ENCODE assay signal across 8 mouse cellular contexts in the genomic region with DNA sequence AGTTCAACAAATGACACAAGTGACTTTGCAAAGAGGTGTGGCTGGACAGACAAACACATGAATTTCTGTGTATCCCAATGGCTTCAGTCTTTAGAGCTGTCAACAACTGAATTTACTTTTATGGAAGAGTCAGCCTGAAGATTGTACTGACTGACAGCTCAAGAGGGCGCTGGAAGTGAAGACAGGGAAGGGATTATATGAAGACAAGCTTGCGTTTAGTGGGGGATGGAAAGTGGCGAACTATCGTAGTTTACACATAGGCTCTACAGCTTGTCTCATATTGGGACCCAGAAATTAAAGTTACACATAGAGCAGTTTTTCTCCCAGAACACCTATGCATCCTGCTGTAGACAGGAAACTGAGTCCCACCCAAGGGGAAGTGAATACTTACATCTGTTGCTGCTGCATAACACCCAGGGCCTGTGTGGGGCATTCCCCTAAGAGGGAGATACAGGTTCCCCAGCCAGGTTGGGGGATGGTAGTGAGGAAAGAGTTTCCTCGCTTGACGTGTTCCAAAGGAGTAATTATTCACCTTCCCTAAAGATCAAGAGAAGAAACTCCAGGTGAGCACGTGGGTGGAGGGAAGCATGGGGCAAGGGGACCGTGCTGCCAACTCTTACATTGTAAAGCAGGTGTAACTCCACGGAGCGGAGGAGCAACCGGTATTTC. TPM values are rescaled to one million over a fixed set of nuclear protein-coding genes. Genes with fewer than 3 reads are reported as not detected.
DNase-seq lines count a peak whose midpoint lies in the region; ATAC-seq lines count a peak whose summit lies in the region.

No protein-coding gene starts in this region.

- H3K27me3 ChIP-seq in kidney, embryonic 16.5 days (ENCODE audit: insufficient read depth, low read length) = no peaks in the 10 kb centered on the region
- no peaks in the 10 kb centered on the region for H3K27me3 ChIP-seq in hindbrain, embryonic 14.5 days (ENCODE audit: control insufficient read depth, insufficient read depth, low read length)
- H3K27me3 ChIP-seq in midbrain, embryonic 15.5 days (replicated peaks) = no peaks in the 10 kb centered on the region

- intact Hi-C loops in left cerebral cortex, postnatal 36 days (cut with DNase I) = no loop called here

- H3K27ac ChIP-seq in kidney, embryonic 16.5 days (ENCODE audit: low read length) = no peak overlapping the region
- H3K27ac ChIP-seq in hindbrain, embryonic 14.5 days = no peak overlapping the region
- H3K27ac ChIP-seq in midbrain, embryonic 15.5 days = no peak overlapping the region

- 19% methylated on average over 11 of the region's 11 CpGs for WGBS in kidney, embryonic 16.5 days
- WGBS in hindbrain, embryonic 14.5 days = 22% methylated on average over 11 of the region's 11 CpGs
- WGBS in midbrain, embryonic 15.5 days = 14% methylated on average over 11 of the region's 11 CpGs

- H3K36me3 ChIP-seq in kidney, embryonic 16.5 days (ENCODE audit: insufficient read depth, low read length) = no peaks in the 10 kb centered on the region
- no peaks in the 10 kb centered on the region for H3K36me3 ChIP-seq in hindbrain, embryonic 14.5 days (replicated peaks; ENCODE audit: control insufficient read depth, insufficient read depth)
- H3K36me3 ChIP-seq in midbrain, embryonic 15.5 days (replicated peaks) = no peaks in the 10 kb centered on the region

- peak overlapping the region; percentile 7 for H3K4me3 ChIP-seq in kidney, embryonic 16.5 days (ENCODE audit: low read length)
- peak overlapping the region; percentile 19 for H3K4me3 ChIP-seq in hindbrain, embryonic 14.5 days (replicated peaks; ENCODE audit: low read length)
- peak overlapping the region; percentile 34 for H3K4me3 ChIP-seq in midbrain, embryonic 15.5 days

- no peak overlapping the region for H3K9ac ChIP-seq in kidney, embryonic 16.5 days (replicated peaks; ENCODE audit: low read length)
- H3K9ac ChIP-seq in hindbrain, embryonic 14.5 days = peak overlapping the region; percentile 30; the same call in 1 of the 2 replicates
- H3K9ac ChIP-seq in midbrain, embryonic 15.5 days = 0 out of 2 replicates have a peak overlapping the region, but pooled peaks have one; percentile 13

- no peak for DNase-seq in kidney, postnatal 25 days
- DNase-seq in hindbrain, embryonic 14.5 days (ENCODE audit: low spot score) = no peak
- no peak for DNase-seq in left cerebral cortex, postnatal 36 days (ENCODE audit: low spot score in 2 of 2)
- no peak for DNase-seq in ovary, adult 18-20 months (ENCODE audit: low spot score)
- no peak for DNase-seq in cerebellum, adult 18-20 months

- H3K9me3 ChIP-seq in kidney, embryonic 16.5 days (ENCODE audit: low read length) = no peaks in the 10 kb centered on the region
- H3K9me3 ChIP-seq in hindbrain, embryonic 14.5 days (ENCODE audit: control insufficient read depth, low read length) = no peaks in the 10 kb centered on the region
- no peaks in the 10 kb centered on the region for H3K9me3 ChIP-seq in midbrain, embryonic 15.5 days

- H3K4me2 ChIP-seq in kidney, embryonic 16.5 days (replicated peaks; ENCODE audit: low read depth, low read length) = peak overlapping the region; percentile 37
- H3K4me2 ChIP-seq in hindbrain, embryonic 14.5 days (replicated peaks) = peak overlapping the region; percentile 52
- peak overlapping the region; percentile 54 for H3K4me2 ChIP-seq in midbrain, embryonic 15.5 days

- ATAC-seq in kidney, embryonic 16.5 days (ENCODE audit: low FRiP score, low TSS enrichment) = peak; percentile 68
- ATAC-seq in activated CD4-positive, CD25-positive, alpha-beta regulatory T cell, adult 4 months = peak; percentile 25
- peak; percentile 51; the same call in 1 of the 2 replicates for ATAC-seq in hindbrain, embryonic 14.5 days (ENCODE audit: low FRiP score)
- peak; percentile 74 for ATAC-seq in midbrain, embryonic 15.5 days (replicated peaks)

- H3K4me1 ChIP-seq in kidney, embryonic 16.5 days (ENCODE audit: insufficient read depth, low read length) = no peaks in the 10 kb centered on the region
- H3K4me1 ChIP-seq in hindbrain, embryonic 14.5 days (replicated peaks; ENCODE audit: control insufficient read depth, insufficient read depth, low read length) = 0 out of 2 replicates have a peak, but pooled peaks cover 4% of the 10 kb centered on the region
- H3K4me1 ChIP-seq in midbrain, embryonic 15.5 days = peaks cover 10% of the 10 kb centered on the region

RNA-seq across cellular contexts. Expression of gene Pifo, which starts 13.6 kb away (rescaled TPM):
- 0.24 and 0.33 TPM in 2 replicates for polyA plus RNA-seq in kidney, embryonic 16.5 days (2015; fragmentation: Nextera tagmentation; extraction: Ambion mirVana)
- not detected for polyA plus RNA-seq in activated CD4-positive, CD25-positive, alpha-beta regulatory T cell, adult 4 months (2017; shearing (Covaris generic))
- polyA plus RNA-seq in hindbrain, embryonic 14.5 days (2014; fragmentation: Nextera tagmentation; extraction: Ambion mirVana) = 7.5 and 15.1 TPM in 2 replicates
- 6.1 and 6.2 TPM in 2 replicates for polyA plus RNA-seq in midbrain, embryonic 15.5 days (2015; fragmentation: Nextera tagmentation; extraction: Ambion mirVana)
- total RNA-seq in left cerebral cortex, postnatal 36 days (2021) = not detected

RNA-seq across cellular contexts. Expression of gene Ovgp1, which starts 27.3 kb away (rescaled TPM):
- polyA plus RNA-seq in kidney, embryonic 16.5 days (2015; fragmentation: Nextera tagmentation; extraction: Ambion mirVana) = 1.3 and 1.7 TPM in 2 replicates
- 1 to 10 TPM; 1.6 to 2.2 TPM for polyA plus RNA-seq in activated CD4-positive, CD25-positive, alpha-beta regulatory T cell, adult 4 months (2017; shearing (Covaris generic))
- 4.0 and 4.1 TPM in 2 replicates for polyA plus RNA-seq in hindbrain, embryonic 14.5 days (2014; fragmentation: Nextera tagmentation; extraction: Ambion mirVana)
- polyA plus RNA-seq in midbrain, embryonic 15.5 days (2015; fragmentation: Nextera tagmentation; extraction: Ambion mirVana) = 4.5 and 6.1 TPM in 2 replicates
- total RNA-seq in left cerebral cortex, postnatal 36 days (2021) = 1 to 10 TPM; 1.1 to 4.9 TPM

RNA-seq across cellular contexts. Expression of gene Chil5, which starts 31.8 kb away (rescaled TPM):
- polyA plus RNA-seq in kidney, embryonic 16.5 days (2015; fragmentation: Nextera tagmentation; extraction: Ambion mirVana) = not detected in 2 replicates
- polyA plus RNA-seq in activated CD4-positive, CD25-positive, alpha-beta regulatory T cell, adult 4 months (2017; shearing (Covaris generic)) = 10 to 100 TPM in 1 of 2 experiments, 1 to 10 TPM in 1; 7.2 to 13.2 TPM
- polyA plus RNA-seq in hindbrain, embryonic 14.5 days (2014; fragmentation: Nextera tagmentation; extraction: Ambion mirVana) = 0.20 and 0.26 TPM in 2 replicates
- 0.22 TPM in 1 of 2 replicates, not detected in the other for polyA plus RNA-seq in midbrain, embryonic 15.5 days (2015; fragmentation: Nextera tagmentation; extraction: Ambion mirVana)
- total RNA-seq in left cerebral cortex, postnatal 36 days (2021) = not detected

RNA-seq across cellular contexts. Expression of gene Atp5f1, which starts 40.9 kb away (rescaled TPM):
- 535 and 587 TPM in 2 replicates for polyA plus RNA-seq in kidney, embryonic 16.5 days (2015; fragmentation: Nextera tagmentation; extraction: Ambion mirVana)
- polyA plus RNA-seq in activated CD4-positive, CD25-positive, alpha-beta regulatory T cell, adult 4 months (2017; shearing (Covaris generic)) = 100 to 1,000 TPM; 442 to 454 TPM
- polyA plus RNA-seq in hindbrain, embryonic 14.5 days (2014; fragmentation: Nextera tagmentation; extraction: Ambion mirVana) = 577 and 604 TPM in 2 replicates
- 486 and 492 TPM in 2 replicates for polyA plus RNA-seq in midbrain, embryonic 15.5 days (2015; fragmentation: Nextera tagmentation; extraction: Ambion mirVana)
- 100 to 1,000 TPM; 256 to 269 TPM for total RNA-seq in left cerebral cortex, postnatal 36 days (2021)

RNA-seq across cellular contexts. Expression of gene Wdr77, which starts 41.7 kb away (rescaled TPM):
- polyA plus RNA-seq in kidney, embryonic 16.5 days (2015; fragmentation: Nextera tagmentation; extraction: Ambion mirVana) = 157 and 161 TPM in 2 replicates
- polyA plus RNA-seq in activated CD4-positive, CD25-positive, alpha-beta regulatory T cell, adult 4 months (2017; shearing (Covaris generic)) = 10 to 100 TPM; 59.5 to 64.4 TPM
- 86.2 and 90.1 TPM in 2 replicates for polyA plus RNA-seq in hindbrain, embryonic 14.5 days (2014; fragmentation: Nextera tagmentation; extraction: Ambion mirVana)
- 100 and 101 TPM in 2 replicates for polyA plus RNA-seq in midbrain, embryonic 15.5 days (2015; fragmentation: Nextera tagmentation; extraction: Ambion mirVana)
- total RNA-seq in left cerebral cortex, postnatal 36 days (2021) = 10 to 100 TPM; 46.9 to 50.7 TPM
